In the genomic region with DNA sequence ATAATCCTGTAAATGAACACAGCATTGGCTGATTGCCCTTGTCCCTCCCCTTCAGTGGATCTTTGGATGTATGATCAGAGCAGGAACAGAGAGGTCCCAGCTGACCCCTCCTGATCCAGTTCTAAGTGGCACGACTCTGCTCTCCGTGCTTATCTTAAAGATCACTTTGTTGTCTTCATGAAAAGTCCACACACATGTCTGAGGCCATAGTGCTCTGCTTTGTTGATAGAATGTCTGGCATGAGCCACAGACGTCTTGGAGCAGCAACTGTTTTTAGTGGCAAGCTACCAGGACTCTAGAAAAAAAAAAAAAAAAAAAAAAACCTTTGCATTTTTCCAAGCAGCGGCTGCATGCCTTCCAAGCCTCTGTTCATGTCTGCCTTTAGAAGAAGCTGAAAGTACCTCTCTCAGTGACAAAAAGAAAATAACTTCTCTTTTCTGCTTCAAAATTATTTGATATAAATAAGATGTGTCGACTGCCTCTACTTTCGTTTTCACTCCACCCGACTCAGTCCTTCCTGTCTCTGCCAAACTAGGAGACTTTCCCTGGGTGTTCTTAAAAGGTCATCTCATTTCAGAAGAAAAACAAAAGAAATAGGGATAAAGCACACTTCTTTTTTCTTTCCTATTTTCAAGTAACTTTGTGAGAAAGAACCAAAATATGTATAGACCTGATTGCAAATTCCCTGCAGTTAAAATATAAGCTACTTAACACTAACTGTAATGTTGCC, we compare ENCODE assay signal across 8 mouse cellular contexts.
A peak's percentile ranks its signal among the peaks of the same experiment; 100 is the strongest.
DNase-seq lines count a peak whose midpoint lies in the region; ATAC-seq lines count a peak whose summit lies in the region.

No protein-coding gene starts in this region.

- no peaks in the 10 kb centered on the region for H3K9me3 ChIP-seq in forebrain, embryonic 16.5 days (ENCODE audit: control insufficient read depth, low read length)
- no peaks in the 10 kb centered on the region for H3K9me3 ChIP-seq in forebrain, embryonic 13.5 days (replicated peaks)
- H3K9me3 ChIP-seq in embryonic facial prominence, embryonic 14.5 days (ENCODE audit: control insufficient read depth, low read length), result no peaks in the 10 kb centered on the region
- H3K9me3 ChIP-seq in stomach, embryonic 14.5 days (ENCODE audit: control insufficient read depth, low read depth, low read length), result no peaks in the 10 kb centered on the region

- H3K4me1 ChIP-seq in forebrain, embryonic 16.5 days (replicated peaks; ENCODE audit: control insufficient read depth, insufficient read depth, low read length), result no peaks in the 10 kb centered on the region
- no peaks in the 10 kb centered on the region for H3K4me1 ChIP-seq in forebrain, embryonic 13.5 days
- H3K4me1 ChIP-seq in embryonic facial prominence, embryonic 14.5 days (ENCODE audit: control insufficient read depth, insufficient read depth, low read length), result 0 out of 2 replicates have a peak, but pooled peaks cover 3% of the 10 kb centered on the region
- no peaks in the 10 kb centered on the region for H3K4me1 ChIP-seq in stomach, embryonic 14.5 days (ENCODE audit: control insufficient read depth, insufficient read depth, low read length)

- H3K27me3 ChIP-seq in forebrain, embryonic 16.5 days (replicated peaks; ENCODE audit: control insufficient read depth, insufficient read depth, low read length), result no peaks in the 10 kb centered on the region
- no peaks in the 10 kb centered on the region for H3K27me3 ChIP-seq in forebrain, embryonic 13.5 days
- no peaks in the 10 kb centered on the region for H3K27me3 ChIP-seq in embryonic facial prominence, embryonic 14.5 days (replicated peaks; ENCODE audit: control insufficient read depth, insufficient read depth, low read length)
- no peaks in the 10 kb centered on the region for H3K27me3 ChIP-seq in stomach, embryonic 14.5 days (ENCODE audit: control insufficient read depth, insufficient read depth, low read length)

- peak; percentile 26 to 46 for DNase-seq in adrenal gland, adult 18-20 months (ENCODE audit: low spot score in 2 of 2)
- peak; percentile 80 for DNase-seq in embryonic facial prominence, embryonic 14.5 days (ENCODE audit: low spot score)
- DNase-seq in heart, postnatal 14 days, result peak; percentile 40 to 51
- peak; percentile 13 to 31 for DNase-seq in layer of hippocampus, postnatal 10 days (ENCODE audit: low spot score in 2 of 2)
- DNase-seq in lung, postnatal 25 days (ENCODE audit: low spot score), result peak; percentile 58

- no peaks in the 10 kb centered on the region for H3K36me3 ChIP-seq in forebrain, embryonic 16.5 days (ENCODE audit: control insufficient read depth, insufficient read depth)
- no peaks in the 10 kb centered on the region for H3K36me3 ChIP-seq in forebrain, embryonic 13.5 days (ENCODE audit: poor library complexity, severe bottlenecking)
- no peaks in the 10 kb centered on the region for H3K36me3 ChIP-seq in embryonic facial prominence, embryonic 14.5 days (ENCODE audit: control insufficient read depth, insufficient read depth, low read length)
- H3K36me3 ChIP-seq in stomach, embryonic 14.5 days (ENCODE audit: control insufficient read depth, insufficient read depth, low read length), result no peaks in the 10 kb centered on the region

- no peak overlapping the region for H3K9ac ChIP-seq in forebrain, embryonic 16.5 days (replicated peaks; ENCODE audit: low read depth, low read length)
- no peak overlapping the region for H3K9ac ChIP-seq in forebrain, embryonic 13.5 days
- H3K9ac ChIP-seq in embryonic facial prominence, embryonic 14.5 days (ENCODE audit: low read depth, low read length), result 0 out of 2 replicates have a peak overlapping the region, but pooled peaks have one; percentile 43
- H3K9ac ChIP-seq in stomach, embryonic 14.5 days (replicated peaks; ENCODE audit: low read depth, low read length), result no peak overlapping the region; the same call in 1 of the 2 replicates

- peak; percentile 57 for ATAC-seq in forebrain, embryonic 16.5 days
- no peak for ATAC-seq in forebrain, embryonic 13.5 days
- ATAC-seq in embryonic facial prominence, embryonic 14.5 days (ENCODE audit: low read depth), result peak; percentile 62
- ATAC-seq in stomach, embryonic 14.5 days (ENCODE audit: insufficient number of reproducible peaks, insufficient read depth, low FRiP score, low read depth), result peak; percentile 76; the same call in 1 of the 2 replicates

- intact Hi-C loops in heart, postnatal 14 days (cut with DNase I), result loop anchor here (5.0 to 10.0 kb wide), 2 partner anchors 89 to 196 kb away; no protein-coding TSS in a partner anchor

- H3K4me3 ChIP-seq in forebrain, embryonic 16.5 days (replicated peaks; ENCODE audit: low read length), result no peak overlapping the region
- no peak overlapping the region for H3K4me3 ChIP-seq in forebrain, embryonic 13.5 days
- peak overlapping the region; percentile 30 for H3K4me3 ChIP-seq in embryonic facial prominence, embryonic 14.5 days (ENCODE audit: low read depth, low read length)
- H3K4me3 ChIP-seq in stomach, embryonic 14.5 days (ENCODE audit: low read depth, low read length), result peak overlapping the region; percentile 15

- H3K4me2 ChIP-seq in forebrain, embryonic 16.5 days (ENCODE audit: low read length), result peak overlapping the region; percentile 15; the same call in 1 of the 2 replicates
- no peak overlapping the region for H3K4me2 ChIP-seq in forebrain, embryonic 13.5 days
- peak overlapping the region; percentile 50 for H3K4me2 ChIP-seq in embryonic facial prominence, embryonic 14.5 days (ENCODE audit: low read depth, low read length)
- H3K4me2 ChIP-seq in stomach, embryonic 14.5 days (replicated peaks; ENCODE audit: low read depth, low read length), result peak overlapping the region; percentile 42

- 39% methylated on average over 7 of the region's 7 CpGs for WGBS in forebrain, embryonic 16.5 days
- 63% methylated on average over 7 of the region's 7 CpGs for WGBS in forebrain, embryonic 13.5 days
- 19% methylated on average over 7 of the region's 7 CpGs for WGBS in embryonic facial prominence, embryonic 14.5 days
- 14% methylated on average over 7 of the region's 7 CpGs for WGBS in stomach, embryonic 14.5 days

- no peak overlapping the region for H3K27ac ChIP-seq in forebrain, embryonic 16.5 days (ENCODE audit: low read length)
- H3K27ac ChIP-seq in forebrain, embryonic 13.5 days, result no peak overlapping the region
- peak overlapping the region; percentile 75 for H3K27ac ChIP-seq in embryonic facial prominence, embryonic 14.5 days (replicated peaks; ENCODE audit: low read depth, low read length)
- H3K27ac ChIP-seq in stomach, embryonic 14.5 days (ENCODE audit: low read length), result peak overlapping the region; percentile 2; the same call in 1 of the 2 replicates

Comparison
In these comparisons a context has a peak if more than half of its experiments do, and no peak if none do; other contexts are left out.
1. H3K27ac ChIP-seq: peak in embryonic facial prominence, embryonic 14.5 days (single experiment) and stomach, embryonic 14.5 days (single experiment); none in forebrain, embryonic 16.5 days (single experiment) and forebrain, embryonic 13.5 days (single experiment).
2. H3K4me3 ChIP-seq: peak in embryonic facial prominence, embryonic 14.5 days (single experiment) and stomach, embryonic 14.5 days (single experiment); none in forebrain, embryonic 16.5 days (single experiment) and forebrain, embryonic 13.5 days (single experiment).
3. DNase-seq: peak in every context shown above with its lines; median percentile 80 in embryonic facial prominence, embryonic 14.5 days; 58 in lung, postnatal 25 days; 46 in heart, postnatal 14 days; 36 in adrenal gland, adult 18-20 months; 22 in layer of hippocampus, postnatal 10 days.